Mouse (Mus musculus): ENCODE measurements at regions not wholly inside any gene's neighbourhood (a gene's known extent, or its start where the extent isn't known, plus 50 kb on each side); places are given as distances from the start of the nearest gene placed in this dataset.
"Not testable (repeated sequence)": the region's sequence is repeated elsewhere in the genome, so short reads cannot be mapped to it uniquely, and the experiment has no call there.

DNA sequence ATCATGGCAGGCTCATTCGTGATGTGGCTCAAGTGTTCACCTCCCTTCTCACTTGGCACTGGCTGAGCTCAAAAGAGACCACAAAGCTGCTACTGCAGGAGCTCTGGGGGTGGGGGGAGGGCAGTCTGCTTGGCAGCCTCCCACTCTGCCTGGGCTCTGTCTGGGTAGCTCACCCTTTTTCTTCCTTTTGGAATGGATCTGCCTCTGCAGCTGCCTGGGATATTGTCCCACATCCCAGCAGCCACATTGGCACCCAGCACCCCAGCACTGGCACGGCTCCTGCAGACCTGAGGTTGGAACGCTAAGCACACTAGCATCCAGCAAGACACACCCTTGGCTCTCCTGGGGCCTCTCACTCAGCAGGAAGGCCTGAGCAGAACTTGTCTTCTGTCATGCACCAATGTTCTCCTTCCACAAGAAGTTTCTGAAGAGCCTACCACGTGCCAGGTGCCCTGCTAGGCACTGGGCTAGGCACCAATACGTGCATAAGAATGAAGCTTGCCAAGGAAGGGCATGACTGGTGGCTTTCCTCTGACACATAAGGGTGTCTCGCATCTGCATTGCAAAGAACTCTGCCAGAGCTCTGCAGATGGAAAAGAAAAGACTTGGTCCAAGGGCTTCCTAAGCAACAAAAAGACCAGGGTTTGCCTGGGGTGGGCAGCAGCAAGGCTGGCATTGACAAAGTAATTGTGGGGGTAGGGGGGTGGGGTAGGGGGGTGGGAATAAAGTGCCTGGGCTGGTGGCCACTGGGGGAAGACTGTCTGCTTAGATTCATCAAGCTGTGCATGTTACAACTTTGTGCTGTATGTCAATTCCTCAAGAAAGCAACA is 112.1 kb upstream of the Sipa1l1 start:
- H3K36me3 ChIP-seq (ENCODE audit: control insufficient read depth, insufficient read depth); H3K27me3 ChIP-seq (replicated peaks; ENCODE audit: control insufficient read depth, insufficient read depth, low read length); H3K9me3 ChIP-seq (ENCODE audit: control insufficient read depth); H3K27ac ChIP-seq (ENCODE audit: low read depth, low read length); ATAC-seq; H3K4me3 ChIP-seq (ENCODE audit: low read depth, low read length); H3K4me1 ChIP-seq (replicated peaks; ENCODE audit: control insufficient read depth, insufficient read depth, low read length); H3K9ac ChIP-seq (ENCODE audit: low read depth, low read length); H3K4me2 ChIP-seq (replicated peaks; ENCODE audit: low read depth): not testable (repeated sequence)
- no CpG with 5 or more reads among the region's 6 CpGs for WGBS

DNA sequence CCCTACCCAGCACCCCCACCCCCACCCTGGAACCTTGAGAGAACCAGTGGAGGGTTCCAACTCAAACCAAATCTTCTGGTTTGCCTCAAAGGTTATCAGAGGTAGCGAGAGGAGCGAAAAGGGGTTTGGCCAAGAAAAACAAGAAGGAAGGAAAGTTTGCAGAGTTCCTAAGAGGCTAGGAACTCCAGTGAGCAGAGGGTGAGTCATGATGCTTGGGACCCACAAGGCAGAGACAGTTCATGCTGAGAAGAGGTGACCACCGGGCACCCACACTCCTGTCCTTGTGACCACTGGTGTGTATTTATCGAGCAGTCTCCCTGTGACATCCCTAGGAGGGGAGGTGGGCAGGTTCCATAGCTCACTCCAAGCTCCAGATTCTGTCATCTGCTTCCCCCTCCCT is 104.1 kb upstream of the Sipa1l1 start:
- Histone ChIP-seq H3K9ac (ENCODE audit: low read depth, low read length) (no peak overlapping the region), H3K9me3 (ENCODE audit: control insufficient read depth) (no peaks in the 10 kb centered on the region), H3K27me3 (replicated peaks; ENCODE audit: control insufficient read depth, insufficient read depth, low read length) (no peaks in the 10 kb centered on the region), H3K36me3 (ENCODE audit: control insufficient read depth, insufficient read depth) (no peaks in the 10 kb centered on the region), H3K4me3 (ENCODE audit: low read depth, low read length) (no peak overlapping the region), H3K4me2 (replicated peaks; ENCODE audit: low read depth) (no peak overlapping the region), H3K4me1 (replicated peaks; ENCODE audit: control insufficient read depth, insufficient read depth, low read length) (no peaks in the 10 kb centered on the region), H3K27ac (ENCODE audit: low read depth, low read length) (no peak overlapping the region)
- ATAC-seq: no peak
- TF ChIP-seq CTCF (IDR thresholded peaks at IDR 0.05; ENCODE audit: low read depth): no peak
- 78% methylated on average over 4 of the region's 4 CpGs for WGBS

DNA sequence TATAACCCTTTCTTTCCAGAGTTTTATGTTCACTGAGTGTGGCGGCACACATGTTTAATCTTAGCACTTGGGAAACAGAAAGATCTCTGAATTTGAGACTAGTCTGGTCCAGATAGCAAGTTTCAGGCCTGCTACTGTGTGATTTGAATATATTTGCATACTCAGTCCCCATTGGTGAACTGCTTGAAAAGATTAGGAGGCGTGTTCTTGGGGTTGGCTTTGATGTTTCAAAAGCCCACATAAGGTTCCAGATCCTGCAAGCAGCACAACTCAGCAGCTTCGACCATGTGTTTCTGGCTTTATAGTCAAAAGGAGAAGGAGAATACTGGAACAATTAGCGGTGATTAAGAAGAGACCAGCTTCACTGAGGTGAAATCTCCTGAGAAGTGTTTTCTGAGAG is 102.3 kb upstream of the Sipa1l1 start:
- H3K9ac ChIP-seq (ENCODE audit: low read depth, low read length): no peak overlapping the region
- no peaks in the 10 kb centered on the region for H3K9me3 ChIP-seq (ENCODE audit: control insufficient read depth)
- 54% methylated on average over 4 of the region's 4 CpGs for WGBS
- ATAC-seq: peak; percentile 33; the same call in 1 of the 2 replicates
- no peak overlapping the region for H3K4me2 ChIP-seq (replicated peaks; ENCODE audit: low read depth)
- no peaks in the 10 kb centered on the region for H3K27me3 ChIP-seq (replicated peaks; ENCODE audit: control insufficient read depth, insufficient read depth, low read length)
- no peaks in the 10 kb centered on the region for H3K36me3 ChIP-seq (ENCODE audit: control insufficient read depth, insufficient read depth)
- H3K4me3 ChIP-seq (ENCODE audit: low read depth, low read length): no peak overlapping the region
- TF ChIP-seq CTCF (IDR thresholded peaks at IDR 0.05; ENCODE audit: low read depth): no peak
- H3K27ac ChIP-seq (ENCODE audit: low read depth, low read length): no peak overlapping the region
- H3K4me1 ChIP-seq (replicated peaks; ENCODE audit: control insufficient read depth, insufficient read depth, low read length): no peaks in the 10 kb centered on the region

DNA sequence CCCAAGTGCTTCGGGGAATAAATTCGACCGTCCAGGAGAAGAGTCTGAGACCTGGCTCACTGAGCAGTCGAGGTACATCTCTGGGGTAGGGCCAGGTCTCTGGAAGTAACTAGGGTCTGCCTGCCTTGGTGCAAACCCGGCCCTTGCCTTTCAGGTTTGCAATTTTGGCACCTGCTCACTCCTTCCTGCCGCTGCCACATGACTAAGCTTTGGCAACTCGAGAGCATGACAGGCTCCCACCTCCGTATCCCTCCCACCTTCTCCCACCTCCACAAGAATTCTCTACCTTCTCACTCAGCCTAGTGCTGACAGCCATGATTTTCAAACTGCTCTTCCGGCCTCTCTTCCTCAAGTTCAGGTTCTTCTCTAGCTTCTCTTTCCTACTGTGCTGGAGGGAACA is 99.5 kb upstream of the Sipa1l1 start:
- H3K36me3 ChIP-seq (ENCODE audit: control insufficient read depth, insufficient read depth): no peaks in the 10 kb centered on the region
- no peak overlapping the region for H3K4me2 ChIP-seq (replicated peaks; ENCODE audit: low read depth)
- no peaks in the 10 kb centered on the region for H3K27me3 ChIP-seq (replicated peaks; ENCODE audit: control insufficient read depth, insufficient read depth, low read length)
- H3K4me3 ChIP-seq (ENCODE audit: low read depth, low read length): no peak overlapping the region
- no peak overlapping the region for H3K9ac ChIP-seq (ENCODE audit: low read depth, low read length)
- no peak overlapping the region for H3K27ac ChIP-seq (ENCODE audit: low read depth, low read length)
- 88% methylated on average over 9 of the region's 9 CpGs for WGBS
- no peak for ATAC-seq
- TF ChIP-seq CTCF (IDR thresholded peaks at IDR 0.05; ENCODE audit: low read depth): no peak
- no peaks in the 10 kb centered on the region for H3K4me1 ChIP-seq (replicated peaks; ENCODE audit: control insufficient read depth, insufficient read depth, low read length)
- H3K9me3 ChIP-seq (ENCODE audit: control insufficient read depth): no peaks in the 10 kb centered on the region

DNA sequence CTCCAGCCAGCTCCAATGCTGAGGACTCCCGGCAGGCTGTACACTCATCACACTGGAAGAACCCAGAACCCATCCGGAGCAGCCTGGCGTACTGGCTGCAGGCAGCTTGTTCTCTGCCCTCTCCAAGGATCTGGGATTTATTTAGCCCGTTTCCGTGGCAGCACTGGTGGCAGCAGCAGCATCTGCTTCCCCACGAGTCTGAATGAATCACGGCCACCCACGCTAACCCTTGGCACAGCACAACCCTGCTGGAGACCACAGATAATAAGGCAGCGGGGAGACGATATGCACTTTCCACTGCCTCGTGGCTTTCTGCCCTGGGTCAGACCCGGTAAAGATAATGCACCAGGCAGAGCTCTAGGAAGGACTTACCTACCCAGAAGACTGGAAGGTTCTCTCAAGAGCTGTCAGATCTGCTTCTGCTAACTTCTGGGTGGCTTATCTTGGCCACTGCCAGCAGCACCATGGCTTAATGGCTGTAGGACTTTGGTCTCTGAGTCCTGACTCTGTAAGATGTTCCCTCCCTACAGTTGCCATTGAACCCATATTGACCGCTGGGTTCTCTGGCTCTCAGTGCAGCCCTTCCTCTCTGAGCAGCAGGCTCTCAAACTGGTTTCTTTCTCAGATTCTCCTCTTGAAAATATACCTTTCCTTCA is 96.2 kb upstream of the Sipa1l1 start:
- Histone ChIP-seq H3K36me3 (ENCODE audit: control insufficient read depth, insufficient read depth) (no peaks in the 10 kb centered on the region), H3K9me3 (ENCODE audit: control insufficient read depth) (no peaks in the 10 kb centered on the region), H3K9ac (ENCODE audit: low read depth, low read length) (no peak overlapping the region), H3K27me3 (replicated peaks; ENCODE audit: control insufficient read depth, insufficient read depth, low read length) (no peaks in the 10 kb centered on the region), H3K4me3 (ENCODE audit: low read depth, low read length) (no peak overlapping the region), H3K4me1 (replicated peaks; ENCODE audit: control insufficient read depth, insufficient read depth, low read length) (no peaks in the 10 kb centered on the region), H3K4me2 (replicated peaks; ENCODE audit: low read depth) (peak overlapping the region; percentile 24; the same call in 1 of the 2 replicates), H3K27ac (ENCODE audit: low read depth, low read length) (peak overlapping the region; percentile 29; the same call in 1 of the 2 replicates)
- TF ChIP-seq CTCF (IDR thresholded peaks at IDR 0.05; ENCODE audit: low read depth): no peak
- 49% methylated on average over 13 of the region's 13 CpGs for WGBS
- ATAC-seq: peak; percentile 72

DNA sequence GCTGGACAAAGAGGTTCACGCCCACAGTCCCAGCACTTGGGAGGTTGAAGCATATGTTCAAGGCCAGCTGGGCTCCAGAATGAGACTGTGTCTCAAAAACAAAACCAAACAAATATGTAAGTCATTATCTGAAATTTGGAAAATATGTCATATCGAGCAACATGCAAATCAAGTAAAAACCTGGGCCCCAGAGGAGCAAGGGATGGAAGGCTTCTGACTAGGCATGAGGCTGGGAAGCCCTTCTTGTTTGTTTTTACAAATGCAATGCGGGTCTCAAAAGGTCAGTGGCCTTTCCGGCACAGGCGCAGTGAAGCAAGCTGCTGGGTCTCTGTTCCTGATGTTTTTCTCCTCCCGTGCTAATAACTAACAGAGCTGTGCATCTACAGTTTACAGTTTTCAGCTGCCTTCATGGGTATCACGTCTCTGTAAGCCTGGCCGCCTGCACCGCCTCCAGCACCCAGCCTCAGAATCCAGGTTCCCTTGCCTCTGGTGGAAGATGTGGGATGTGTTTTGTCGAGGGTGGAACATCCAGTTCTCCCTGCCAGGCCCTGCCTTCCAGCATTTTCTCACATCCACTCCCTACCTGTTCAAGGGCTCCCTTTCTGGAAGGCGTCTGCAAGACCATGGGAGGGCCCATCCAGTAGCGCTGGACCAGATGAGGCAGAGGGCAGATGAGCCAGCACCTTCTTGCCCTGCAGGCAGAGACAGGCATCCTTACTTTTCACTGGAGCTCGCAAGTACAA is 93.5 kb upstream of the Sipa1l1 start:
- no peak overlapping the region for H3K4me2 ChIP-seq (replicated peaks; ENCODE audit: low read depth)
- no peak for TF ChIP-seq CTCF (IDR thresholded peaks at IDR 0.05; ENCODE audit: low read depth)
- 63% methylated on average over 13 of the region's 13 CpGs for WGBS
- H3K27me3 ChIP-seq (replicated peaks; ENCODE audit: control insufficient read depth, insufficient read depth, low read length): no peaks in the 10 kb centered on the region
- no peaks in the 10 kb centered on the region for H3K36me3 ChIP-seq (ENCODE audit: control insufficient read depth, insufficient read depth)
- no peak overlapping the region for H3K27ac ChIP-seq (ENCODE audit: low read depth, low read length)
- H3K4me3 ChIP-seq (ENCODE audit: low read depth, low read length): no peak overlapping the region
- H3K9ac ChIP-seq (ENCODE audit: low read depth, low read length): no peak overlapping the region
- no peaks in the 10 kb centered on the region for H3K9me3 ChIP-seq (ENCODE audit: control insufficient read depth)
- ATAC-seq: no peak
- H3K4me1 ChIP-seq (replicated peaks; ENCODE audit: control insufficient read depth, insufficient read depth, low read length): no peaks in the 10 kb centered on the region

Data from intestine, postnatal 0 days (tissue).